Mouse (Mus musculus) naive thymus-derived CD4-positive, alpha-beta T cell, adult 2 months (primary cell): Measurements from ENCODE around the gene Gna11.
A peak's percentile ranks its signal among the peaks of the same experiment; 100 is the strongest.

Experiments used
- DNase-seq: peaks from one replicate; pipeline ENCODE4 v3.0.0-alpha.2; 2011; ENCODE audit warnings: low read depth

Gene Gna11

GRCm38 (mm10) chr10:81565257-81566228 is 20.6 kb upstream of the Gna11 start:
- DNase-seq, result no peak

GRCm38 (mm10) chr10:81564734-81565133 is 19.7 kb upstream of the Gna11 start:
- peak; percentile 84 for DNase-seq

GRCm38 (mm10) chr10:81564216-81564615 is 19.2 kb upstream of the Gna11 start:
- no peak for DNase-seq

GRCm38 (mm10) chr10:81563481-81563880 is 18.5 kb upstream of the Gna11 start:
- no peak for DNase-seq

- no peak for DNase-seq
These were observed 17.4 kb upstream of the Gna11 start for GRCm38 (mm10) chr10:81562411-81562810.

GRCm38 (mm10) chr10:81560719-81561459 is 15.9 kb upstream of the Gna11 start:
- DNase-seq, result peak; percentile 93

GRCm38 (mm10) chr10:81559627-81560539 is 14.9 kb upstream of the Gna11 start:
- DNase-seq, result peak; percentile 76

GRCm38 (mm10) chr10:81559163-81559626 is 14.2 kb upstream of the Gna11 start, which contains the start of gene Aes:
Gene Aes, plus strand, starts transcription at chr10:81559488.
- peak; percentile 77 for DNase-seq

- no peak for DNase-seq
These were observed 12.5 kb upstream of the Gna11 start for GRCm38 (mm10) chr10:81557491-81557890.

- DNase-seq, result peak; percentile 52
These were observed 11.3 kb upstream of the Gna11 start for GRCm38 (mm10) chr10:81556282-81556681.

GRCm38 (mm10) chr10:81553807-81554755 is 9.1 kb upstream of the Gna11 start:
- no peak for DNase-seq

- DNase-seq, result peak; percentile 80
These were observed 8.2 kb upstream of the Gna11 start for GRCm38 (mm10) chr10:81553232-81553631.

- DNase-seq, result peak; percentile 95
These were observed 6.7 kb upstream of the Gna11 start for GRCm38 (mm10) chr10:81551597-81552102.

- DNase-seq, result peak; percentile 88
These were observed 5.3 kb upstream of the Gna11 start for GRCm38 (mm10) chr10:81550257-81550656.

GRCm38 (mm10) chr10:81548944-81549343 is 4.0 kb upstream of the Gna11 start:
- no peak for DNase-seq

- no peak for DNase-seq
These were observed 2.0 kb upstream of the Gna11 start for GRCm38 (mm10) chr10:81546788-81547571.

GRCm38 (mm10) chr10:81546332-81546731 is 1.3 kb upstream of the Gna11 start:
- DNase-seq, result no peak

GRCm38 (mm10) chr10:81544296-81545160 is 462 bp downstream of the Gna11 start:
- no peak for DNase-seq
